Mouse (Mus musculus) testis, adult 2 months (tissue): ENCODE results near the gene Jazf1. TPM values are rescaled to one million over a fixed set of nuclear protein-coding genes. Genes with fewer than 3 reads are reported as not detected.

Experiments
- H3K27ac ChIP-seq: fragments of 200-500 bp; 2 replicates; pipeline ENCODE4 v1.5.1; 2012; ENCODE audit warnings: low read depth, low read length; ENCODE audit not compliant: control insufficient read depth, insufficient read depth
- H3K27me3 ChIP-seq: fragments of 200-500 bp; 2 replicates; pipeline ENCODE4 v1.6.1; 2012; ENCODE audit warnings: mild to moderate bottlenecking, low read length, moderate library complexity; ENCODE audit not compliant: control insufficient read depth, insufficient read depth
- H3K36me3 ChIP-seq: fragments of 200-500 bp; 2 replicates; pipeline ENCODE4 v1.6.1; 2012; ENCODE audit warnings: mild to moderate bottlenecking, low read length; ENCODE audit not compliant: control insufficient read depth, insufficient read depth
- H3K4me1 ChIP-seq: fragments of 200-500 bp; 2 replicates; pipeline ENCODE4 v1.6.1; 2012; ENCODE audit warnings: low read length; ENCODE audit not compliant: control insufficient read depth, insufficient read depth
- H3K4me3 ChIP-seq: fragments of 200-500 bp; 2 replicates; pipeline ENCODE4 v1.5.1; 2012; ENCODE audit warnings: low read depth, mild to moderate bottlenecking, low read length, moderate library complexity, mixed read lengths; ENCODE audit not compliant: control insufficient read depth
- CTCF ChIP-seq: fragments of 200-500 bp; IDR thresholded peaks from 2 replicates; pipeline ENCODE4 v1.5.1; 2012; ENCODE audit warnings: low read depth, mild to moderate bottlenecking, inconsistent platforms, low read length, moderate library complexity; ENCODE audit not compliant: control insufficient read depth, insufficient read depth, insufficient replicate concordance
- POLR2A ChIP-seq: fragments of 200-500 bp; IDR thresholded peaks from 2 replicates; pipeline ENCODE4 v1.6.1; 2012; ENCODE audit warnings: low read depth, mild to moderate bottlenecking, inconsistent platforms, low read length, moderate library complexity; ENCODE audit not compliant: control insufficient read depth
- polyA plus RNA-seq: library from polyadenylated mRNA; depleted of rRNA; stranded (reverse); fragments of >200 nt; gene quantifications from 2 replicates; pipeline ENCODE4 v1.2.3, GENCODE M21; 2012

The Jazf1 gene
- polyA plus RNA-seq, 1 experiment, result 51.8 TPM

GRCm38 (mm10) chr6:52892978-52893377 is 175.5 kb downstream of the Jazf1 start:
- Histone ChIP-seq H3K4me1 (no peaks in the 10 kb centered on the region), H3K36me3 (no peaks in the 10 kb centered on the region), H3K4me3 (no peak overlapping the region), H3K27me3 (no peaks in the 10 kb centered on the region), H3K27ac (no peak overlapping the region)
- TF ChIP-seq CTCF, result no peak
- no peak for TF ChIP-seq POLR2A

- Histone ChIP-seq H3K4me3 (no peak overlapping the region), H3K4me1 (no peaks in the 10 kb centered on the region), H3K27ac (no peak overlapping the region), H3K36me3 (no peaks in the 10 kb centered on the region), H3K27me3 (no peaks in the 10 kb centered on the region)
- TF ChIP-seq CTCF (no peak), POLR2A (no peak)
These were observed 180.8 kb downstream of the Jazf1 start for GRCm38 (mm10) chr6:52887541-52888203.

GRCm38 (mm10) chr6:52883773-52884172 is 184.7 kb downstream of the Jazf1 start:
- no peak overlapping the region for H3K27ac ChIP-seq
- H3K4me3 ChIP-seq, result no peak overlapping the region
- H3K27me3 ChIP-seq, result no peaks in the 10 kb centered on the region
- H3K36me3 ChIP-seq, result no peaks in the 10 kb centered on the region
- H3K4me1 ChIP-seq, result no peaks in the 10 kb centered on the region
- no peak for TF ChIP-seq POLR2A
- no peak for TF ChIP-seq CTCF

- TF ChIP-seq POLR2A (no peak), CTCF (no peak)
- Histone ChIP-seq H3K27ac (no peak overlapping the region), H3K4me3 (no peak overlapping the region), H3K27me3 (no peaks in the 10 kb centered on the region), H3K4me1 (no peaks in the 10 kb centered on the region), H3K36me3 (no peaks in the 10 kb centered on the region)
These were observed 191.3 kb downstream of the Jazf1 start for GRCm38 (mm10) chr6:52877176-52877575.

DNA sequence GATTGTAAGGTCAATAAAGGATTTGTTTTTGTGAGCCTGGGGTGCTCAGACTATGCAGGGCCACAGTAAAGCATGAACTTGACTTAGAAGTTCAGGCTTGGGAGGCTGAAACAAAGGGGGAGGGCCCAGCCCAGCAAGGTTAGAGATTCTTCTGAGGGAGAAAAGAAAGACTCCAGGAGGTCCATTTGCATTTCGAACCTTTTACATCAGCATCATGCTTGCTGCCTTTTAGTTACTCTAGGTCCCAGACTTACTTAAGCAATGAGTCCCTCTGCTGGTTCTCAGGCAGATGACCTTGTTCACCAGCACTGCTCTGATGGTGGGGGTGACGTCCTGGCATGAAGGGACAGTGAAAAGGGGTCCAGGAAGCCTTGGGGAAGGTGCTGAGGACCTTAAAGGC is 197.1 kb downstream of the Jazf1 start:
- no peaks in the 10 kb centered on the region for H3K36me3 ChIP-seq
- H3K4me3 ChIP-seq, result no peak overlapping the region
- TF ChIP-seq POLR2A (no peak), CTCF (no peak)
- no peaks in the 10 kb centered on the region for H3K27me3 ChIP-seq
- H3K4me1 ChIP-seq, result no peaks in the 10 kb centered on the region
- no peak overlapping the region for H3K27ac ChIP-seq

DNA sequence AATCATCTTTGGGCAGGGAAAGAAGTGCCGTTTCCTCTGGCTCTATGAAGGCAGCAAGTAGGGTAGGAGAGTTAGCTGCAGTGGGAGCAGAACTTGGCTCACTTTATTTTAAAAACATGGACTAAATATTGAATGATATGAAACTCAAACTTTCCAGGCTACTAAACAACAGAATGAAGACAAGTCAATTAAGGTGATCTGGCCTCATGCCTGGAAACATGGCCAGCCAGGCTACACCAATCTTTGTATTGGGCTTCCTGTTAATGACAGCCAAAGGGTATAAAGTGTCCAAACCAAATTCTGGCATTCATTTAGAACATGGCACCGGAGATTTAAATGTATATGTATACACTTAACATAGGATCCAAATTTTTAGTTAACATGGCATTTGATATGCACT is 199.2 kb downstream of the Jazf1 start:
- Histone ChIP-seq H3K36me3 (no peaks in the 10 kb centered on the region), H3K4me3 (no peak overlapping the region), H3K27me3 (no peaks in the 10 kb centered on the region), H3K27ac (no peak overlapping the region), H3K4me1 (no peaks in the 10 kb centered on the region)
- no peak for TF ChIP-seq POLR2A
- TF ChIP-seq CTCF, result no peak

GRCm38 (mm10) chr6:52868352-52868751 is 200.1 kb downstream of the Jazf1 start:
- Histone ChIP-seq H3K4me3 (no peak overlapping the region), H3K27me3 (no peaks in the 10 kb centered on the region), H3K36me3 (no peaks in the 10 kb centered on the region), H3K4me1 (no peaks in the 10 kb centered on the region), H3K27ac (no peak overlapping the region)
- TF ChIP-seq POLR2A (no peak), CTCF (no peak)

DNA sequence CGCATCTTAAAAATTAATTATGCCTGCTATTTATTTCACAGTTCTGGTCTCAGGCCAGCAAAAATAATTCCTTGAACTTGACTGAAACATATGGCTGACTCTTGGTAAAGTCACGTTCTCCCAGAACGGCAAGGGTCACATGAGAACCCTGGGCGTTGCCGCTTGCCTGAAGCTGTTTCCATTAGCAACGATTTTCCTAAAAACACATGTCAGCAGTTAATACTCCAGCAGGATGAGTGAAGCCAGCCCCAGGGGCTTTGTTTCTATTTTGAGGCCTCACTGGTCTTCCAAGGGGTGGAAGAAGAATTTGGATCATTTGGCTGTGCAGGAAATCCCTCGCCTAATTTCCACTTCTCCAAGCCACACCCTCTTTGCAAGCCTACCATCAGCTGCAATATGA is 206.5 kb downstream of the Jazf1 start:
- Histone ChIP-seq H3K4me1 (no peaks in the 10 kb centered on the region), H3K4me3 (no peak overlapping the region), H3K27ac (no peak overlapping the region), H3K27me3 (no peaks in the 10 kb centered on the region), H3K36me3 (no peaks in the 10 kb centered on the region)
- TF ChIP-seq POLR2A (no peak), CTCF (no peak)
